Mouse (Mus musculus) heart, postnatal 0 days (tissue): ENCODE data around the gene Fkbp3.

Experiments
- CTCF ChIP-seq: IDR thresholded peaks from 2 replicates; pipeline ENCODE4 v1.5.1; 2016; ENCODE audit warnings: antibody characterized with exemption, control low read depth, low read depth
- EP300 ChIP-seq: IDR thresholded peaks from 2 replicates; pipeline ENCODE4 v1.6.1; 2016; ENCODE audit warnings: antibody characterized with exemption, low read depth

- TF ChIP-seq CTCF, result no peak
- no peak for TF ChIP-seq EP300
Observed at GRCm38 (mm10) chr12:65118968-65119367, 45.2 kb upstream of the Fkbp3 start.
